Mouse (Mus musculus): ENCODE measurements around the gene Cplx1.

DNA sequence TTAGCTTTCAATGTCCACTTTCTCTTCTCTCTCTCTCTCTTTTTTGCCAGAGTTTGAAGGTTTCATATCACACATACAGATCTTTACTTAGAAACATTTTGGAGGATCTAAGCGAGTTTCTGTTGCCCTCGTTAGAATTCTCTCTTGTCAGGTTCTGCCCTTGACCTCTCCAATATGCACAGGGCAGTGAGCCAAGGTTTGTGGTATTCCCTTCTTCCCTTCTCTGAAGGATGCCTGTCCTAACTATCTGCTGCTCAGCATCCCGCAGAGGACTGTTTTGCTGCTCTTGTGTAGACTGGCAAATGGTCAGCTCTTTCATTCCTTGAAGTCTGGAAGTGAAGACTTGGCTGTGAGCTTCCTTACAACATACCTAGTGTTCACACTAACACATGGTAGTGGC, 14.5 kb upstream of the Cplx1 start:
- TF ChIP-seq POLR2A (IDR thresholded peaks at IDR 0.05; ENCODE audit: borderline replicate concordance, low read depth, low read length) (no peak), CTCF (IDR thresholded peaks at IDR 0.05; ENCODE audit: low read depth, low read length) (no peak)
